Comparison of ENCODE assay signal across 8 mouse cellular contexts in genomic region chr4:95684522-95685080, GRCm38 (mm10).
A peak's percentile ranks its signal among the peaks of the same experiment; 100 is the strongest.
DNase-seq lines count a peak whose midpoint lies in the region; ATAC-seq lines count a peak whose summit lies in the region.

No protein-coding gene starts in this region.

- H3K4me2 ChIP-seq in hindbrain, embryonic 12.5 days (replicated peaks) = no peak overlapping the region
- no peak overlapping the region for H3K4me2 ChIP-seq in limb, embryonic 12.5 days

- DNase-seq in right cerebral cortex, postnatal 10 days (ENCODE audit: low spot score in 2 of 2) = peak; percentile 30 to 45
- DNase-seq in right cerebral cortex, postnatal 25 days = no peak
- DNase-seq in gastrocnemius, adult 8-10 months (ENCODE audit: low spot score in 2 of 2) = no peak
- DNase-seq in urinary bladder, postnatal 10 days (ENCODE audit: low spot score) = no peak
- no peak for DNase-seq in gastrocnemius, postnatal 36 days

- ATAC-seq in hindbrain, embryonic 12.5 days (ENCODE audit: low FRiP score) = peak; percentile 93
- ATAC-seq in limb, embryonic 12.5 days (ENCODE audit: insufficient number of reproducible peaks, insufficient read depth, low FRiP score, low TSS enrichment, low read depth) = peak; percentile 52; the same call in 1 of the 2 replicates
- ATAC-seq in monocyte, adult 5-6 weeks (replicated peaks; ENCODE audit: insufficient number of reproducible peaks, low FRiP score, low TSS enrichment, poor library complexity, severe bottlenecking) = no peak

- H3K9ac ChIP-seq in hindbrain, embryonic 12.5 days = no peak overlapping the region
- no peak overlapping the region for H3K9ac ChIP-seq in limb, embryonic 12.5 days (replicated peaks)

- no peaks in the 10 kb centered on the region for H3K9me3 ChIP-seq in hindbrain, embryonic 12.5 days (replicated peaks)
- no peaks in the 10 kb centered on the region for H3K9me3 ChIP-seq in limb, embryonic 12.5 days

- no peaks in the 10 kb centered on the region for H3K27me3 ChIP-seq in hindbrain, embryonic 12.5 days
- no peaks in the 10 kb centered on the region for H3K27me3 ChIP-seq in limb, embryonic 12.5 days

- no peaks in the 10 kb centered on the region for H3K36me3 ChIP-seq in hindbrain, embryonic 12.5 days
- no peaks in the 10 kb centered on the region for H3K36me3 ChIP-seq in limb, embryonic 12.5 days

- 9% methylated on average over 4 of the region's 4 CpGs for WGBS in hindbrain, embryonic 12.5 days
- WGBS in limb, embryonic 12.5 days = 14% methylated on average over 4 of the region's 4 CpGs

- no peak overlapping the region for H3K4me3 ChIP-seq in hindbrain, embryonic 12.5 days
- H3K4me3 ChIP-seq in limb, embryonic 12.5 days (replicated peaks) = no peak overlapping the region

- peak overlapping the region; percentile 77 for H3K27ac ChIP-seq in hindbrain, embryonic 12.5 days
- H3K27ac ChIP-seq in limb, embryonic 12.5 days = peak overlapping the region; percentile 59; the same call in 1 of the 2 replicates

- intact Hi-C loops in gastrocnemius, postnatal 36 days (cut with DNase I) = no loop called here

- H3K4me1 ChIP-seq in hindbrain, embryonic 12.5 days = peaks cover 17% of the 10 kb centered on the region
- peaks cover 24% of the 10 kb centered on the region for H3K4me1 ChIP-seq in limb, embryonic 12.5 days (replicated peaks)

Comparison
In these comparisons a context has a peak if more than half of its experiments do, and no peak if none do; other contexts are left out.
1. DNase-seq: peak in right cerebral cortex, postnatal 10 days (2 of 2); none in right cerebral cortex, postnatal 25 days (single experiment), gastrocnemius, adult 8-10 months (0 of 2), urinary bladder, postnatal 10 days (single experiment) and gastrocnemius, postnatal 36 days (0 of 2).